Mouse (Mus musculus) cerebellum, adult 8-10 months (tissue): ENCODE data around the gene Exog.

Experiments
- DNase-seq: peaks from one replicate; pipeline ENCODE4 v3.0.0; 2022

Exog gene

GRCm38 (mm10) chr9:119460410-119460809 is 15.7 kb downstream of the Exog start:
- peak; percentile 54 for DNase-seq

- DNase-seq: no peak
These were observed 20.3 kb downstream of the Exog start for GRCm38 (mm10) chr9:119465056-119465455.

GRCm38 (mm10) chr9:119465595-119465994 is 20.9 kb downstream of the Exog start:
- DNase-seq: no peak

GRCm38 (mm10) chr9:119469691-119470353 is 25.1 kb downstream of the Exog start:
- DNase-seq: no peak

- no peak for DNase-seq
These were observed 27.7 kb downstream of the Exog start for GRCm38 (mm10) chr9:119472412-119472918.

- DNase-seq: no peak
These were observed 28.3 kb downstream of the Exog start for GRCm38 (mm10) chr9:119473011-119473410.

GRCm38 (mm10) chr9:119473608-119474164 is 28.9 kb downstream of the Exog start:
- DNase-seq: no peak

- no peak for DNase-seq
These were observed 30.2 kb downstream of the Exog start for GRCm38 (mm10) chr9:119474717-119475611.

GRCm38 (mm10) chr9:119477754-119478153 is 33.0 kb downstream of the Exog start:
- DNase-seq: no peak

- no peak for DNase-seq
These were observed 33.6 kb downstream of the Exog start for GRCm38 (mm10) chr9:119478345-119478744.

- DNase-seq: no peak
These were observed 34.6 kb downstream of the Exog start for GRCm38 (mm10) chr9:119479297-119479696.

- no peak for DNase-seq
These were observed 36.9 kb downstream of the Exog start for GRCm38 (mm10) chr9:119481612-119482011.

GRCm38 (mm10) chr9:119483554-119484353 is 39.0 kb downstream of the Exog start:
- no peak for DNase-seq

- DNase-seq: no peak
These were observed 39.7 kb downstream of the Exog start for GRCm38 (mm10) chr9:119484420-119484819.

GRCm38 (mm10) chr9:119484868-119485267 is 40.1 kb downstream of the Exog start:
- no peak for DNase-seq

GRCm38 (mm10) chr9:119496354-119496753 is 51.6 kb downstream of the Exog start:
- no peak for DNase-seq

- no peak for DNase-seq
These were observed 52.2 kb downstream of the Exog start for GRCm38 (mm10) chr9:119496960-119497359.

GRCm38 (mm10) chr9:119497546-119498246 is 53.0 kb downstream of the Exog start:
- DNase-seq: no peak

GRCm38 (mm10) chr9:119498247-119498607 is 53.5 kb downstream of the Exog start:
- DNase-seq: no peak

GRCm38 (mm10) chr9:119498885-119499284 is 54.1 kb downstream of the Exog start:
- no peak for DNase-seq

GRCm38 (mm10) chr9:119503613-119504012 is 58.9 kb downstream of the Exog start:
- no peak for DNase-seq

GRCm38 (mm10) chr9:119504981-119505658 is 60.4 kb downstream of the Exog start:
- no peak for DNase-seq
